Mouse (Mus musculus): ENCODE results near the gene Gm3411. TPM values are rescaled to one million over a fixed set of nuclear protein-coding genes. Genes with fewer than 3 reads are reported as not detected.
"Not testable (repeated sequence)": the region's sequence is repeated elsewhere in the genome, so short reads cannot be mapped to it uniquely, and the experiment has no call there.

Gene Gm3411
- total RNA-seq (2014; fragmentation: Nextera tagmentation): not detected in 2 replicates
- 0.35 and 1.0 TPM in 2 replicates for total RNA-seq (2017)
- not detected in 2 replicates for polyA plus RNA-seq (2012)

DNA sequence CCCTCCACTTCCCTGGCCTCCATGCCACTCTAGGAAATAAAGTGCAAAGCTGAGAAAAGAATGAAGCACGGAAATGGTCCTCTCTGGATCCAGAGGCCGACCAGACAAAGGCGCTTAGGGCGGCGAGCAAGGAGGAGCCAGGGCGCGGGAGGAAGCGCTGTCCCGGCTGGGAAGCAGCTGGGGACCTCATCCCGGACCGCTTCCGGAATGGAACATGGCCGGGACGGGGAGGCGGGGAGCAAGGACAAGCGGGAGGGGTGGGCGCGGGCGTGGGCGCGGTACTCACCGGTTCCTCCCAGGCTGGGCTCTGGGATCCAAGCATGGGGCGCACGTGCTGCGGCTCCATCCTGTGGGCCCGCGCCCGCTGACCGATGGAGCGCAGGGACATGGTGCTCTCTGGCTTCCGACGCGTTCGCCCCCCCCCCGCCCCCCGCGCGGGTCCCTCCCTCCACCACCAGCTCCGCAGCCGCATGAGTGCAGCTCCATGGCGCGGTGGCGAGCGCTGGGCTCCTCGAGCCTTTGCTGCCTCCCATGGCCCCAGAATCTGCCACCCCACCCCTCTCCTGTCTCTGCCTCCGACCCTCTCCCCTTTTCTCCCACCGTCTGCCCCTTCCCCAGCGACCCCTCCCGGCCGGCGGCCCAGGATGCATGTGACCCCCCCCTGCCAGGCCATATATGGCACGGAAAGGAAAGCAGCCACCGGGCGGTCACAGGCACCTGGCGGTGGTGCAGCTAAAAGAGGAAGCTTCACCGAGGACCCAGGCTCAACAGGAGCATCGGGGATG is at the start of gene Gm3411:
Gene Gm3411, minus strand, starts transcription at position 320 of the 785 bp plus-strand sequence.
- not testable (repeated sequence) for DNase-seq (ENCODE audit: low spot score); H3K27me3 ChIP-seq (ENCODE audit: insufficient read depth, low read length); H3K4me1 ChIP-seq (ENCODE audit: insufficient read depth, low read depth, low read length); H3K9me3 ChIP-seq (replicated peaks); H3K4me3 ChIP-seq (ENCODE audit: low read depth, low read length); ATAC-seq (ENCODE audit: extremely low read depth, insufficient number of reproducible peaks, low FRiP score, poor library complexity, severe bottlenecking); H3K36me3 ChIP-seq (replicated peaks)

DNA sequence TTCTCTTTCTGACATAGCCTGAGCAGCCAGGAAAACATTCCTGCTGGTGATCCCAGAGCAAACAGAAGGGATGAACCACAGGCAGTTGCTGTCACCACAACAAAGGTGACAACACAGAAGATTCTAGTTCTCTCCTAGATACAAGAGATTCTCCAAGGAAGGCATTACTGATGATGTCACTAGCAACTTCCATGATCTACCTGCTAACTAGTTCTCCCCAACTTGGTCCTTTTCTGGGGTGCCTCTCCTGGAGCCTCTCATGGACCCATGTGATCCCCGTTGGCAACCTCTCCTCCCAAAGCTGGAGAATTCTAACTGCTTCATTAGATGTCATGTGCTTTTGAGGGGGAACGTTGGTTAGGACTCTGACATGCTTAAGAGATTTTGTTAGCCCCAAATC is 17.7 kb upstream of the Gm3411 start, which contains the start of gene Gm21103:
Gene Gm21103, minus strand, starts transcription at position 101 of the 400 bp plus-strand sequence.
- not testable (repeated sequence) for H3K36me3 ChIP-seq (replicated peaks); DNase-seq (ENCODE audit: low spot score); H3K27me3 ChIP-seq (ENCODE audit: insufficient read depth, low read length); H3K9me3 ChIP-seq (replicated peaks); H3K4me1 ChIP-seq (ENCODE audit: insufficient read depth, low read depth, low read length); ATAC-seq (ENCODE audit: extremely low read depth, insufficient number of reproducible peaks, low FRiP score, poor library complexity, severe bottlenecking); H3K4me3 ChIP-seq (ENCODE audit: low read depth, low read length)

DNA sequence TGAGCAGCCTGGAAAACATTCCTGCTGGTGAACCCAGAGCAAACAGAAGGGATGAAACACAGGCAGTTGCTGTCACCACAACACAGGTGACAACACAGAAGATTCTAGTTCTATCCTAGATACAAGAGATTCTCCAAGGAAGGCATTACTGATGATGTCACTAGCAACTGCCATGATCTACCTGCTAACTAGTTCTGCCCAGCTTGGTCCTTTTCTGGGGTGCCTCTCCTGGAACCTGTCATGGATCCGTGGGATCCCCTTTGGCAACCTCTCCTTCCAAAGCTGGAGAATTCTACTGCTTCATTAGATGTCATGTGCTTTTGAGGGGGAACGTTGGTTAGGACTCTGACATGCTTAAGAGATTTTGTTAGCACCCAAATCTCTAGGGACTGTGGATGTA is 67.9 kb downstream of the Gm3411 start, which contains the start of gene Gm21560:
Gene Gm21560, minus strand, starts transcription at position 101 of the 400 bp plus-strand sequence.
- ATAC-seq (ENCODE audit: extremely low read depth, insufficient number of reproducible peaks, low FRiP score, poor library complexity, severe bottlenecking); H3K9me3 ChIP-seq (replicated peaks); H3K4me3 ChIP-seq (ENCODE audit: low read depth, low read length); H3K36me3 ChIP-seq (replicated peaks); DNase-seq (ENCODE audit: low spot score); H3K27me3 ChIP-seq (ENCODE audit: insufficient read depth, low read length); H3K4me1 ChIP-seq (ENCODE audit: insufficient read depth, low read depth, low read length): not testable (repeated sequence)

Other genes starting within 250 kb of the Gm3411 start
- gene Gm6337, start 229.0 kb downstream of the Gm3411 start, total RNA-seq (2014; fragmentation: Nextera tagmentation): not detected in 2 replicates
- 0.22 and 0.46 TPM in 2 replicates for gene Gm6337, start 229.0 kb downstream of the Gm3411 start, total RNA-seq (2017)
- not detected in 2 replicates for gene Gm6337, start 229.0 kb downstream of the Gm3411 start, polyA plus RNA-seq (2012)
- gene Gm8206, start 193.3 kb downstream of the Gm3411 start, total RNA-seq (2014; fragmentation: Nextera tagmentation): not detected in 2 replicates
- 0.11 TPM in 1 of 2 replicates, not detected in the other for gene Gm8206, start 193.3 kb downstream of the Gm3411 start, total RNA-seq (2017)
- not detected in 2 replicates for gene Gm8206, start 193.3 kb downstream of the Gm3411 start, polyA plus RNA-seq (2012)
- not detected in 2 replicates for gene Gm3468, start 178.6 kb downstream of the Gm3411 start, total RNA-seq (2014; fragmentation: Nextera tagmentation)
- not detected in 2 replicates for gene Gm3468, start 178.6 kb downstream of the Gm3411 start, total RNA-seq (2017)
- gene Gm3468, start 178.6 kb downstream of the Gm3411 start, polyA plus RNA-seq (2012): not detected in 2 replicates
- gene Gm3476, start 161.4 kb downstream of the Gm3411 start, total RNA-seq (2014; fragmentation: Nextera tagmentation): not detected in 2 replicates
- gene Gm3476, start 161.4 kb downstream of the Gm3411 start, total RNA-seq (2017): not detected in 2 replicates
- not detected in 2 replicates for gene Gm3476, start 161.4 kb downstream of the Gm3411 start, polyA plus RNA-seq (2012)
- gene Gm21560, start 68.0 kb downstream of the Gm3411 start, total RNA-seq (2014; fragmentation: Nextera tagmentation): not detected in 2 replicates
- not detected in 2 replicates for gene Gm21560, start 68.0 kb downstream of the Gm3411 start, total RNA-seq (2017)
- gene Gm21560, start 68.0 kb downstream of the Gm3411 start, polyA plus RNA-seq (2012): not detected in 2 replicates
- gene Gm21103, start 17.6 kb upstream of the Gm3411 start, total RNA-seq (2014; fragmentation: Nextera tagmentation): not detected in 2 replicates
- not detected in 2 replicates for gene Gm21103, start 17.6 kb upstream of the Gm3411 start, total RNA-seq (2017)
- gene Gm21103, start 17.6 kb upstream of the Gm3411 start, polyA plus RNA-seq (2012): not detected in 2 replicates
- gene Gm3618, start 56.4 kb upstream of the Gm3411 start, total RNA-seq (2014; fragmentation: Nextera tagmentation): not detected in 2 replicates
- not detected in 2 replicates for gene Gm3618, start 56.4 kb upstream of the Gm3411 start, total RNA-seq (2017)
- gene Gm3618, start 56.4 kb upstream of the Gm3411 start, polyA plus RNA-seq (2012): not detected in 2 replicates
- not detected in 2 replicates for gene Gm16440, start 103.1 kb upstream of the Gm3411 start, total RNA-seq (2014; fragmentation: Nextera tagmentation)
- not detected in 2 replicates for gene Gm16440, start 103.1 kb upstream of the Gm3411 start, total RNA-seq (2017)
- gene Gm16440, start 103.1 kb upstream of the Gm3411 start, polyA plus RNA-seq (2012): not detected in 2 replicates
- gene Gm3591, start 125.2 kb upstream of the Gm3411 start, total RNA-seq (2014; fragmentation: Nextera tagmentation): not detected in 2 replicates
- gene Gm3591, start 125.2 kb upstream of the Gm3411 start, total RNA-seq (2017): 0.71 TPM in 1 of 2 replicates, not detected in the other
- gene Gm3591, start 125.2 kb upstream of the Gm3411 start, polyA plus RNA-seq (2012): not detected in 2 replicates
- gene Gm3594, start 157.4 kb upstream of the Gm3411 start, total RNA-seq (2014; fragmentation: Nextera tagmentation): not detected in 2 replicates
- gene Gm3594, start 157.4 kb upstream of the Gm3411 start, total RNA-seq (2017): 0.22 and 0.58 TPM in 2 replicates
- not detected in 2 replicates for gene Gm3594, start 157.4 kb upstream of the Gm3411 start, polyA plus RNA-seq (2012)

Measured in G1E (cell line).